Mouse (Mus musculus): Measurements from ENCODE around the gene Gm8909. TPM values are rescaled to one million over a fixed set of nuclear protein-coding genes. Genes with fewer than 3 reads are reported as not detected.
"Not testable (repeated sequence)": the region's sequence is repeated elsewhere in the genome, so short reads cannot be mapped to it uniquely, and the experiment has no call there.

Gm8909 gene
- polyA plus RNA-seq, 1 experiment, result not detected

- TF ChIP-seq TCF3 (IDR thresholded peaks at IDR 0.05; ENCODE audit: insufficient read length, low read depth) (no peak), MAX (IDR thresholded peaks at IDR 0.05; ENCODE audit: low read depth) (no peak), USF1 (IDR thresholded peaks at IDR 0.05; ENCODE audit: low read depth) (no peak), MYOG (IDR thresholded peaks at IDR 0.05; ENCODE audit: control insufficient read depth in 1 of 3, insufficient read depth in 1 of 3, insufficient read length in 2 of 3, low read depth in 2 of 3) (no peak), SRF (IDR thresholded peaks at IDR 0.05; ENCODE audit: control insufficient read depth, insufficient read length, low read depth) (no peak), POLR2AphosphoS2 (IDR thresholded peaks at IDR 0.05; ENCODE audit: insufficient read length, low read depth) (no peak), POLR2A (IDR thresholded peaks at IDR 0.05; ENCODE audit: insufficient read length, low read depth) (no peak), E2F4 (IDR thresholded peaks at IDR 0.05; ENCODE audit: insufficient read depth) (no peak), CEBPB (IDR thresholded peaks at IDR 0.05; ENCODE audit: insufficient read depth, poor library complexity, severe bottlenecking) (no peak), MYOD1 (IDR thresholded peaks at IDR 0.05; ENCODE audit: control insufficient read depth in 1 of 3, insufficient read length in 2 of 3, low read depth in 2 of 3) (no peak), TCF12 (IDR thresholded peaks at IDR 0.05; ENCODE audit: insufficient read depth, poor library complexity, severe bottlenecking) (no peak), REST (IDR thresholded peaks at IDR 0.05; ENCODE audit: insufficient read depth, insufficient read length) (no peak)
- H3ac ChIP-seq (ENCODE audit: control insufficient read depth, insufficient read length), result no peak overlapping the region
- peaks cover 35% of the 10 kb centered on the region for H3K27me3 ChIP-seq (ENCODE audit: control insufficient read depth, insufficient read depth, insufficient read length)
- no peaks in the 10 kb centered on the region for H3K36me3 ChIP-seq (ENCODE audit: control insufficient read depth, insufficient read depth)
- no peak overlapping the region for H3K4me3 ChIP-seq
- H3K79me2 ChIP-seq (ENCODE audit: control insufficient read depth, insufficient read depth), result no peaks in the 10 kb centered on the region
- H3K4me2 ChIP-seq (ENCODE audit: low read depth), result peak overlapping the region; percentile 18
These were observed 6.9 kb downstream of the Gm8909 start for GRCm38 (mm10) chr17:36161129-36162051.

DNA sequence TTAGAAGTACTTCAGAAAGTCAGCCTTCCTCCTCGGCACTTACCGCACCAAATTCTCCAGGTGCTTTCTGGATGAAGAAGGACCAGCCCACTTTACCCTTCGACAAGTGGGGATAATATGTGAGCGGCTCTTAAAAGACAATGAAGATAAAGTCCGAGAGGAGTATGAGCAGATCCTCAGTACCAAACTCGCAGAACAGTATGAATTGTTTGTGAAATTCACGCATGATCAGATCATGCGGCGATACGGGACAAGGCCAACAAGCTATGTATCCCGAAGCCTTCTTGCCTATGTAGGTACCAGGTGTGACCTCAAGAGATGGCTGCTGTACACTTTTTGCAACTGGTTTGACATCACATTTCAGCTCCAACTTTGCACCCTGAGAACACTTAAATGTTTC, 10.1 kb downstream of the Gm8909 start:
- H3K4me3 ChIP-seq, result not testable (repeated sequence)
- peaks cover 37% of the 10 kb centered on the region for H3K27me3 ChIP-seq (ENCODE audit: control insufficient read depth, insufficient read depth, insufficient read length)

DNA sequence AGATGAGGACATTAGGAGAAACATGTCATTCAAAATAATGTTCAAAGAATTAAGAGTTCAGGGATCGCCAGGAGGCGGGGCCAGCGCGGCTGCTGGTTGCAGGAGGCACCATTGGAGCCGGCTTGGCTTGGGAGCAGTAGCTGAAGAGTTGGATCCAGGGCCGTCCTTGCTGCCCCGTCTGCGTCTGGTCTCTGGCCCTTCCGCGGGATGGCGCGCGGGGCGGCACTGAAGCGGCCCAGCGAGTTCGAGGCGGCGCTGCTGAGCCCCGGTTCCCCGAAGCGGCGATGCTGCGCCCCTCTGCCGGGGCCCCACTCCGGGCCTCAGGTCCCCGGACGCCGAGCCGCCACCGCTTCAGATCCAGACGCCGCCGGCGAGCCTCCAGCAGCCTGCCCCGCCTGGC, 10.6 kb downstream of the Gm8909 start:
- not testable (repeated sequence) for H3K4me2 ChIP-seq (ENCODE audit: low read depth); H3K36me3 ChIP-seq (ENCODE audit: control insufficient read depth, insufficient read depth); H3K4me3 ChIP-seq; H3ac ChIP-seq (ENCODE audit: control insufficient read depth, insufficient read length); H3K79me2 ChIP-seq (ENCODE audit: control insufficient read depth, insufficient read depth)
- peaks cover 37% of the 10 kb centered on the region for H3K27me3 ChIP-seq (ENCODE audit: control insufficient read depth, insufficient read depth, insufficient read length)

More for the DNA sequence above, 10.1 kb downstream of the Gm8909 start:
- not testable (repeated sequence) for H3K36me3 ChIP-seq (ENCODE audit: control insufficient read depth, insufficient read depth); H3K79me2 ChIP-seq (ENCODE audit: control insufficient read depth, insufficient read depth); H3ac ChIP-seq (ENCODE audit: control insufficient read depth, insufficient read length); H3K4me2 ChIP-seq (ENCODE audit: low read depth)

- no peak overlapping the region for H3K4me2 ChIP-seq (ENCODE audit: low read depth)
- TF ChIP-seq POLR2A (IDR thresholded peaks at IDR 0.05; ENCODE audit: insufficient read length, low read depth) (no peak), TCF12 (IDR thresholded peaks at IDR 0.05; ENCODE audit: insufficient read depth, poor library complexity, severe bottlenecking) (no peak), CEBPB (IDR thresholded peaks at IDR 0.05; ENCODE audit: insufficient read depth, poor library complexity, severe bottlenecking) (no peak), E2F4 (IDR thresholded peaks at IDR 0.05; ENCODE audit: insufficient read depth) (no peak), REST (IDR thresholded peaks at IDR 0.05; ENCODE audit: insufficient read depth, insufficient read length) (no peak), MAX (IDR thresholded peaks at IDR 0.05; ENCODE audit: low read depth) (no peak), USF1 (IDR thresholded peaks at IDR 0.05; ENCODE audit: low read depth) (no peak), MYOD1 (IDR thresholded peaks at IDR 0.05; ENCODE audit: control insufficient read depth in 1 of 3, insufficient read length in 2 of 3, low read depth in 2 of 3) (no peak), MYOG (IDR thresholded peaks at IDR 0.05; ENCODE audit: control insufficient read depth in 1 of 3, insufficient read depth in 1 of 3, insufficient read length in 2 of 3, low read depth in 2 of 3) (no peak), TCF3 (IDR thresholded peaks at IDR 0.05; ENCODE audit: insufficient read length, low read depth) (no peak), SRF (IDR thresholded peaks at IDR 0.05; ENCODE audit: control insufficient read depth, insufficient read length, low read depth) (no peak), POLR2AphosphoS2 (IDR thresholded peaks at IDR 0.05; ENCODE audit: insufficient read length, low read depth) (no peak)
- H3K36me3 ChIP-seq (ENCODE audit: control insufficient read depth, insufficient read depth), result no peaks in the 10 kb centered on the region
- H3K4me3 ChIP-seq, result no peak overlapping the region
- H3ac ChIP-seq (ENCODE audit: control insufficient read depth, insufficient read length), result no peak overlapping the region
- no peaks in the 10 kb centered on the region for H3K79me2 ChIP-seq (ENCODE audit: control insufficient read depth, insufficient read depth)
- H3K27me3 ChIP-seq (ENCODE audit: control insufficient read depth, insufficient read depth, insufficient read length), result peaks cover 23% of the 10 kb centered on the region
These were observed 13.8 kb downstream of the Gm8909 start for GRCm38 (mm10) chr17:36154271-36155149.

GRCm38 (mm10) chr17:36151200-36151599, 17.1 kb downstream of the Gm8909 start:
- not testable (repeated sequence) for H3ac ChIP-seq (ENCODE audit: control insufficient read depth, insufficient read length); H3K36me3 ChIP-seq (ENCODE audit: control insufficient read depth, insufficient read depth); H3K4me3 ChIP-seq; H3K79me2 ChIP-seq (ENCODE audit: control insufficient read depth, insufficient read depth); H3K4me2 ChIP-seq (ENCODE audit: low read depth); H3K27me3 ChIP-seq (ENCODE audit: control insufficient read depth, insufficient read depth, insufficient read length)

GRCm38 (mm10) chr17:36148468-36148867, 19.9 kb downstream of the Gm8909 start:
- H3K4me3 ChIP-seq; H3ac ChIP-seq (ENCODE audit: control insufficient read depth, insufficient read length); H3K4me2 ChIP-seq (ENCODE audit: low read depth); H3K36me3 ChIP-seq (ENCODE audit: control insufficient read depth, insufficient read depth); H3K79me2 ChIP-seq (ENCODE audit: control insufficient read depth, insufficient read depth): not testable (repeated sequence)
- H3K27me3 ChIP-seq (ENCODE audit: control insufficient read depth, insufficient read depth, insufficient read length), result peaks cover 26% of the 10 kb centered on the region

- H3K27me3 ChIP-seq (ENCODE audit: control insufficient read depth, insufficient read depth, insufficient read length), result peaks cover 26% of the 10 kb centered on the region
- not testable (repeated sequence) for H3K36me3 ChIP-seq (ENCODE audit: control insufficient read depth, insufficient read depth); H3ac ChIP-seq (ENCODE audit: control insufficient read depth, insufficient read length); H3K4me2 ChIP-seq (ENCODE audit: low read depth); H3K79me2 ChIP-seq (ENCODE audit: control insufficient read depth, insufficient read depth); H3K4me3 ChIP-seq
These were observed 21.4 kb downstream of the Gm8909 start for GRCm38 (mm10) chr17:36146937-36147336.

- not testable (repeated sequence) for H3ac ChIP-seq (ENCODE audit: control insufficient read depth, insufficient read length); H3K4me3 ChIP-seq; H3K4me2 ChIP-seq (ENCODE audit: low read depth); H3K79me2 ChIP-seq (ENCODE audit: control insufficient read depth, insufficient read depth); H3K36me3 ChIP-seq (ENCODE audit: control insufficient read depth, insufficient read depth)
- peaks cover 28% of the 10 kb centered on the region for H3K27me3 ChIP-seq (ENCODE audit: control insufficient read depth, insufficient read depth, insufficient read length)
These were observed 22.5 kb downstream of the Gm8909 start for GRCm38 (mm10) chr17:36145861-36146156.
